Mouse (Mus musculus) CD4-positive helper T cell, adult 2 months (primary cell): ENCODE data around the gene Map3k21.

Experiments
- DNase-seq: peaks from one replicate; pipeline ENCODE4 v3.0.0-alpha.2; 2012; ENCODE audit warnings: low read depth, missing footprints, low spot score

The Map3k21 gene

GRCm38 (mm10) chr8:125910365-125911228 is at the start of gene Map3k21:
Map3k21 (plus strand) TSS chr8:125910450.
- no peak for DNase-seq

- DNase-seq: no peak
These were observed 44.1 kb upstream of the Map3k21 start for GRCm38 (mm10) chr8:125866125-125866524.

- no peak for DNase-seq
These were observed 41.7 kb upstream of the Map3k21 start for GRCm38 (mm10) chr8:125868552-125868951.

GRCm38 (mm10) chr8:125869739-125870138 is 40.5 kb upstream of the Map3k21 start:
- DNase-seq: no peak

GRCm38 (mm10) chr8:125870179-125870702 is 40.0 kb upstream of the Map3k21 start:
- no peak for DNase-seq

- peak; percentile 24 for DNase-seq
These were observed 39.4 kb upstream of the Map3k21 start for GRCm38 (mm10) chr8:125870821-125871321.

- no peak for DNase-seq
These were observed 37.6 kb upstream of the Map3k21 start for GRCm38 (mm10) chr8:125872501-125873249.

GRCm38 (mm10) chr8:125873250-125873534 is 37.1 kb upstream of the Map3k21 start:
- DNase-seq: no peak

- no peak for DNase-seq
These were observed 29.8 kb upstream of the Map3k21 start for GRCm38 (mm10) chr8:125880447-125880846.

- DNase-seq: no peak
These were observed 22.7 kb upstream of the Map3k21 start for GRCm38 (mm10) chr8:125887549-125887948.

GRCm38 (mm10) chr8:125889920-125890319 is 20.3 kb upstream of the Map3k21 start:
- no peak for DNase-seq

GRCm38 (mm10) chr8:125897388-125897787 is 12.9 kb upstream of the Map3k21 start:
- DNase-seq: no peak

- DNase-seq: no peak
These were observed 12.1 kb upstream of the Map3k21 start, which contains the start of gene Pcnx2 for GRCm38 (mm10) chr8:125897868-125898788. Pcnx2 (minus strand) TSS chr8:125898317.

GRCm38 (mm10) chr8:125898899-125899298 is 11.4 kb upstream of the Map3k21 start:
- peak; percentile 22 for DNase-seq

GRCm38 (mm10) chr8:125901167-125901566 is 9.1 kb upstream of the Map3k21 start:
- DNase-seq: no peak

- DNase-seq: no peak
These were observed 7.7 kb upstream of the Map3k21 start for GRCm38 (mm10) chr8:125902521-125902920.

GRCm38 (mm10) chr8:125905341-125905740 is 4.9 kb upstream of the Map3k21 start:
- no peak for DNase-seq

- no peak for DNase-seq
These were observed 2.9 kb upstream of the Map3k21 start for GRCm38 (mm10) chr8:125907311-125907710.

- DNase-seq: no peak
These were observed 437 bp upstream of the Map3k21 start for GRCm38 (mm10) chr8:125909661-125910364.

- DNase-seq: no peak
These were observed 955 bp downstream of the Map3k21 start for GRCm38 (mm10) chr8:125911229-125911580.

- no peak for DNase-seq
These were observed 3.0 kb downstream of the Map3k21 start for GRCm38 (mm10) chr8:125913206-125913605.
